Mouse (Mus musculus) midbrain, embryonic 13.5 days (tissue): ENCODE results near the gene Rsph9. TPM values are rescaled to one million over a fixed set of nuclear protein-coding genes. Genes with fewer than 3 reads are reported as not detected.

Experiments used
- ATAC-seq: fragments of 200-750 bp; cut with Nextera tagmentation; 2 replicates; pipeline ENCODE4 v1.8.0; 2017; ENCODE audit warnings: mild to moderate bottlenecking, moderate TSS enrichment, moderate library complexity
- H3K27ac ChIP-seq: fragments of 300-500 bp; sonication (generic); 2 replicates; pipeline ENCODE4 v1.5.1; 2015; ENCODE audit warnings: inconsistent platforms, mild to moderate bottlenecking, moderate library complexity
- H3K27me3 ChIP-seq: fragments of 300-500 bp; sonication (generic); 2 replicates; pipeline ENCODE4 v1.6.1; 2015; ENCODE audit warnings: mild to moderate bottlenecking, inconsistent platforms
- H3K36me3 ChIP-seq: fragments of 300-500 bp; sonication (generic); 2 replicates; pipeline ENCODE4 v1.6.1; 2015; ENCODE audit warnings: mild to moderate bottlenecking, inconsistent platforms
- H3K4me1 ChIP-seq: fragments of 300-500 bp; sonication (generic); replicated peaks from 2 replicates; pipeline ENCODE4 v1.6.1; 2015; ENCODE audit warnings: inconsistent platforms
- H3K4me2 ChIP-seq: fragments of 300-500 bp; sonication (generic); replicated peaks from 2 replicates; pipeline ENCODE4 v1.6.1; 2015; ENCODE audit warnings: moderate library complexity, mild to moderate bottlenecking, inconsistent platforms
- H3K4me3 ChIP-seq: fragments of 300-500 bp; sonication (generic); replicated peaks from 2 replicates; pipeline ENCODE4 v1.5.1; 2015; ENCODE audit warnings: mild to moderate bottlenecking, inconsistent platforms
- H3K9ac ChIP-seq: fragments of 300-500 bp; sonication (generic); replicated peaks from 2 replicates; pipeline ENCODE4 v1.6.1; 2015; ENCODE audit warnings: mild to moderate bottlenecking, inconsistent platforms
- H3K9me3 ChIP-seq: fragments of 300-500 bp; sonication (generic); 2 replicates; pipeline ENCODE4 v1.6.1; 2016; ENCODE audit warnings: mild to moderate bottlenecking, inconsistent platforms
- WGBS: fragments of 180-500 bp; shearing (Covaris S2); methylation state at CpG from one replicate; pipeline ENCODE4 v1.1.7; 2015; 5-methylcytosine and 5-hydroxymethylcytosine counted together
- polyA plus RNA-seq: library from polyadenylated mRNA; unstranded; fragments of >200 nt; fragmentation: Nextera tagmentation; extraction: Ambion mirVana; gene quantifications from 2 replicates; pipeline ENCODE4 v1.2.1, GENCODE M21; 2015

Rsph9 gene
- polyA plus RNA-seq, 1 experiment from 2014 or later, result 26.9 TPM

DNA sequence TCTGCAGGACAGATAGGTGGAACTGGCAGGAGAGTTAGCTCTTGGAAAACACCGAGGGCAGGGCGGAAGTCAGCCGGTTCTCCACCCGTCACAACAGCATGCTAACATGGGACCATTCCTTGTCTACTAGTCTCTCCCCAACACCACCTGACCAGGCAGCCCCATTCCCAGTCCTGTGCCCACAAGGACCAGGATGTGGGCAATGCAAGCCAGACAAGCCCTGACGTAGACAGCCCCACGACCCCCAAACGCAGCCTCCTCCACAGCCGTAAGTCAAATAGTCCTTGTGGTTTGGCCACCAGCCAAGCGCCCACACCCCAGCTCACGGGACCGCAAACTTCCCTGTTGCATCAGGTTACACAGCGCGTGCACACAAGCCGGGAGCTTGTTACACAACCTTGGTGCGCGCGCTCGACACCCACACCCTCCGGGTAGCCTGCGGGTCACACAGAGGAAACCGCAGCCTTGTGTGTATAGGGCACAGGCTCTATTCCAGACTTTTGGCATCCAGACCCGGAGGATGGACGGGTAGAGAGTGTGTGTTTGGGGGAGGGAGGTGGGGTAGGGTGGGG, 70.2 kb downstream of the Rsph9 start:
- H3K9me3 ChIP-seq, result no peaks in the 10 kb centered on the region
- H3K4me3 ChIP-seq, result no peak overlapping the region
- H3K27ac ChIP-seq, result no peak overlapping the region
- no peak overlapping the region; the same call in 1 of the 2 replicates for H3K4me2 ChIP-seq
- H3K9ac ChIP-seq, result no peak overlapping the region
- 0 out of 2 replicates have a peak, but pooled peaks have one; percentile 17 for ATAC-seq
- 75% methylated on average over 23 of the region's 23 CpGs for WGBS
- H3K4me1 ChIP-seq, result no peaks in the 10 kb centered on the region
- H3K27me3 ChIP-seq, result no peaks in the 10 kb centered on the region
- H3K36me3 ChIP-seq, result no peaks in the 10 kb centered on the region

Other genes starting within 250 kb of the Rsph9 start
- gene Vegfa, start 111.8 kb downstream of the Rsph9 start, polyA plus RNA-seq, result 2.7 and 3.4 TPM in 2 replicates
- 137 and 140 TPM in 2 replicates for gene Mrps18a, start 33.2 kb downstream of the Rsph9 start, polyA plus RNA-seq
- gene Mad2l1bp, start 9.3 kb upstream of the Rsph9 start, polyA plus RNA-seq, result 24.3 and 29.6 TPM in 2 replicates
- 38.7 and 40.8 TPM in 2 replicates for gene Gtpbp2, start 16.8 kb upstream of the Rsph9 start, polyA plus RNA-seq
- 9.4 and 10.1 TPM in 2 replicates for gene Polh, start 58.4 kb upstream of the Rsph9 start, polyA plus RNA-seq
- gene Xpo5, start 58.6 kb upstream of the Rsph9 start, polyA plus RNA-seq, result 46.4 and 46.8 TPM in 2 replicates
- 92.8 and 99.0 TPM in 2 replicates for gene Polr1c, start 103.8 kb upstream of the Rsph9 start, polyA plus RNA-seq
- gene Yipf3, start 103.9 kb upstream of the Rsph9 start, polyA plus RNA-seq, result 87.3 and 91.6 TPM in 2 replicates
- 7.5 and 8.2 TPM in 2 replicates for gene Lrrc73, start 109.3 kb upstream of the Rsph9 start, polyA plus RNA-seq
- 31.3 and 37.2 TPM in 2 replicates for gene Tjap1, start 138.8 kb upstream of the Rsph9 start, polyA plus RNA-seq
- gene Dlk2, start 153.2 kb upstream of the Rsph9 start, polyA plus RNA-seq, result 7.3 and 7.5 TPM in 2 replicates
- 9.1 and 9.8 TPM in 2 replicates for gene Abcc10, start 184.1 kb upstream of the Rsph9 start, polyA plus RNA-seq
- gene Zfp318, start 239.5 kb upstream of the Rsph9 start, polyA plus RNA-seq, result 14.4 and 16.6 TPM in 2 replicates